Mouse (Mus musculus) neutrophil, adult 5-6 weeks (primary cell): ENCODE measurements around the gene Arrdc1. TPM values are rescaled to one million over a fixed set of nuclear protein-coding genes. Genes with fewer than 3 reads are reported as not detected.

Source experiments
- ATAC-seq: fragments of 151-379, 151-347 bp; 2 replicates; pipeline ENCODE4 v1.8.0; 2017; ENCODE audit warnings: mild to moderate bottlenecking, moderate TSS enrichment; ENCODE audit not compliant: insufficient number of reproducible peaks, poor library complexity, low FRiP score, severe bottlenecking; ENCODE audit errors: extremely low read depth
- total RNA-seq: library from RNA; stranded (forward); fragments of 200-1000 nt; gene quantifications from 2 replicates; pipeline ENCODE4 v1.2.3, GENCODE M21; 2017

Gene Arrdc1
- total RNA-seq, 1 experiment from 2014 or later: 163 TPM

DNA sequence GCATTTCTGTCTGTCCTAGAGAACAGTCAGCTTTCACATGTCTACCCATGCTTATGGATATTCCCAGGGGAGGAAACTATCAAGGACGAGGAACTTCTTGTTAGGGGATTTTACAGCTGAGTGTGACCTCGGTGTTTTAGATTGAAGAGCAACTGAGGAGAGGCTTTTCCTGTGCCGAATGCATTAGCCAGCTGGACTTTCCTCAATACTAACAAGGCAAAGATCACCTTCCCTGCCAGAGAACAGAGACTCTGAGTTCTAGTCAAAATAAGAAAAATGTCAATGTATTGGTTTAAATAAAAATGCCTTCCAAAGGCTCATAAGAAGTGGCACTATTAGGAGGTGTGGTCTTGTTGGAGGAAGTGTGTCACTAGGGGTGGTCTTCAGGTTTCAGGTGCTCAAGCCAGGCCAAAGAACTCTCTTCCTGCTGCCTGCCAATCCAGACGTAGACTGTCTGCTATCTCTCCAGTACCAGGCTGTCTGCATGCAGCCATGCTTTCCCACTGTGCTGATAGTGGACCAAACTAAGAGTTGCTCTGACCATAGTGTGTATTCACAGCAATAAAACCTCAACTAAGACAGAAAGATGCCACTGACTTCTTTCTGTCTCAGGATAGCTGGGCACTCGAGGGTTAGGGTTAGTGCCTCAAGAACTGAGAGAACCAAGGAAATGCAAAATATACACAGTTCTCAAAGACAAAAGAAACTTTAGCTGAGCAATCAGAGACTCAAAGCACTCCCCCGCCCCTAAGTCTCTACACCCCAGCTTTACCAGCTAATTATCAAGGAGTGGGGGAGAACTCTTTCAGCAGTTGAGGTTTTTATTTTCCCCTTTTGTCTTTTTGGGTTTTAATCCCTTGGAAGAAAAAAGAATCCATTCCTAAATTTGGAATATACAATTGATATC, 44.3 kb downstream of the Arrdc1 start:
- no peak for ATAC-seq

DNA sequence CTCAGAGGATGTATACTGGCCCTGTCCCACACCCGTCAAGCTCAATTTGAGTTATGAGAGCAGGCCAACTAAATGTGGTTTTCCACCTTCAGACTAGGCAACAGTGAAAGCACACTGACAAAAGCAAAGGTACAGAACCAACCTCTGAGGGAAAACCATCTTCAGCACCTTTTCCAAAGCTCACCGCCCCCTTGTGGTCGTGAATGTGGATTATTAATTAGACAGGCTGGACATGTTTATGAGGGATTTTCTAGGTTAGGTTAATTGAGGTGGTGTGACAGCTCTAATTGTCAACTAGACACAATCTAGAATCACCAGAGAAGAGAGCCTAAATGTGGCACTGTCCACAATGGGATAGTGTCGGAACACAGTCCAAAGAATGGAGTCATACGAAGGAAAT, 46.2 kb downstream of the Arrdc1 start:
- no peak for ATAC-seq

DNA sequence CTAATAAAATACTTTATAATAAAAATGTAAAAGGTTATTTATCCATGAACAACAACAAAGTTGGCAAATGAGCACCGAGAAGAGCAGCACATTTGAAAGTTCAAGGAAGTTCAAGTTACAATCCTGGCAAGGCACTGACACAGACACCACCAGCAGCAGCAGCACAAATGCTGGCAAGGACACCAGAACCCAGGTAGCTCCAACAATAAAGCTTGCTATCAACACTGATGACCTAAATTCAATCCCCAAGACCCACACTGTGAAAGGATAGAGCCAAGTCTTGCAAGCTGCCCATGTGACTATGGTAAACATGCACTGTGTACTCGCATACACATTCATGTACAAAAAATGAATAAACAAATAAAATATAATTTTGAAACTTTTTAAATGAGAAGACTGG, 54.4 kb downstream of the Arrdc1 start:
- ATAC-seq: no peak

Other genes starting within 250 kb of the Arrdc1 start
- gene Cacna1b, start 172.1 kb downstream of the Arrdc1 start, total RNA-seq: 0.12 TPM in 1 of 2 replicates, not detected in the other
- 109 and 118 TPM in 2 replicates for gene Ehmt1, start 15.6 kb downstream of the Arrdc1 start, total RNA-seq
- 3.6 and 4.5 TPM in 2 replicates for gene Zmynd19, start 14.5 kb upstream of the Arrdc1 start, total RNA-seq
- gene Dph7, start 27.1 kb upstream of the Arrdc1 start, total RNA-seq: 10.1 and 11.3 TPM in 2 replicates
- gene Mrpl41, start 39.8 kb upstream of the Arrdc1 start, total RNA-seq: 45.7 and 55.7 TPM in 2 replicates
- gene Pnpla7, start 40.8 kb upstream of the Arrdc1 start, total RNA-seq: 194 and 205 TPM in 2 replicates
- gene Nsmf, start 119.1 kb upstream of the Arrdc1 start, total RNA-seq: 21.5 and 22.8 TPM in 2 replicates
- not detected in 2 replicates for gene Entpd8, start 145.1 kb upstream of the Arrdc1 start, total RNA-seq
- gene Noxa1, start 159.9 kb upstream of the Arrdc1 start, total RNA-seq: not detected in 2 replicates
- 1.7 and 3.6 TPM in 2 replicates for gene Nrarp, start 245.5 kb upstream of the Arrdc1 start, total RNA-seq